Mouse (Mus musculus) limb, embryonic 10.5 days (tissue): ENCODE data around the gene Mpz. TPM values are rescaled to one million over a fixed set of nuclear protein-coding genes. Genes with fewer than 3 reads are reported as not detected.

Source experiments
- DNase-seq: peaks from one replicate; pipeline ENCODE4 v3.0.0-alpha.2; 2017; ENCODE audit warnings: low spot score
- H3K27ac ChIP-seq: fragments of 300-500 bp; sonication (generic); 2 replicates; pipeline ENCODE4 v1.5.1; 2016; ENCODE audit warnings: mild to moderate bottlenecking
- H3K27me3 ChIP-seq: fragments of 300-500 bp; sonication (generic); 2 replicates; pipeline ENCODE4 v1.6.1; 2016; ENCODE audit warnings: low read depth, mild to moderate bottlenecking; ENCODE audit not compliant: poor library complexity, severe bottlenecking
- H3K36me3 ChIP-seq: fragments of 300-500 bp; sonication (generic); 2 replicates; pipeline ENCODE4 v1.6.1; 2016; ENCODE audit warnings: mild to moderate bottlenecking, moderate library complexity
- H3K4me1 ChIP-seq: fragments of 300-500 bp; sonication (generic); 2 replicates; pipeline ENCODE4 v1.6.1; 2016
- H3K4me3 ChIP-seq: fragments of 300-500 bp; sonication (generic); 2 replicates; pipeline ENCODE4 v1.5.1; 2016; ENCODE audit warnings: mild to moderate bottlenecking, moderate library complexity
- H3K9me3 ChIP-seq: fragments of 300-500 bp; sonication (generic); replicated peaks from 2 replicates; pipeline ENCODE4 v1.6.1; 2016; ENCODE audit warnings: mild to moderate bottlenecking
- WGBS: fragments of 180-500 bp; shearing (Covaris S2); methylation state at CpG from one replicate; pipeline ENCODE4 v1.1.7; 2016; 5-methylcytosine and 5-hydroxymethylcytosine counted together
- polyA plus RNA-seq: library from polyadenylated mRNA; unstranded; fragments of >200 nt; fragmentation: Nextera tagmentation; extraction: Ambion mirVana; gene quantifications from 2 replicates; pipeline ENCODE4 v1.2.1, GENCODE M21; 2016

Mpz gene
- 0.44 TPM in 1 of 2 replicates, not detected in the other for polyA plus RNA-seq

- H3K4me3 ChIP-seq = peak within 1 kb of the TSS; percentile 86
- peak; percentile 97 for DNase-seq
- H3K9me3 ChIP-seq = no peaks in the 10 kb centered on the region
- H3K27me3 ChIP-seq = peaks cover 6% of the 10 kb centered on the region
- 1% methylated on average over 34 of the region's 34 CpGs for WGBS
- peak within 1 kb of the TSS; percentile 89 for H3K27ac ChIP-seq
- H3K36me3 ChIP-seq = peaks cover 9% of the 10 kb centered on the region; the same call in 1 of the 2 replicates
- H3K4me1 ChIP-seq = peaks cover 18% of the 10 kb centered on the region
Measured at GRCm38 (mm10) chr1:171149974-171150760, at the start of gene Mpz, which contains the start of gene Sdhc. TSS of gene Mpz (plus strand) at chr1:171150711. TSS of gene Sdhc (minus strand) at chr1:171150603.

GRCm38 (mm10) chr1:171101033-171101432 is 49.5 kb upstream of the Mpz start:
- H3K36me3 ChIP-seq = no peaks in the 10 kb centered on the region
- peak overlapping the region; percentile 69; the same call in 1 of the 2 replicates for H3K4me3 ChIP-seq

GRCm38 (mm10) chr1:171101733-171102546 is 48.6 kb upstream of the Mpz start:
- Histone ChIP-seq H3K27me3 (no peaks in the 10 kb centered on the region), H3K9me3 (no peaks in the 10 kb centered on the region), H3K36me3 (no peaks in the 10 kb centered on the region), H3K27ac (peak overlapping the region; percentile 77), H3K4me1 (peaks cover 14% of the 10 kb centered on the region), H3K4me3 (peak overlapping the region; percentile 69)
- peak; percentile 93 for DNase-seq
- WGBS = under 1% methylated on average over 40 of the region's 40 CpGs

More at GRCm38 (mm10) chr1:171101033-171101432, 49.5 kb upstream of the Mpz start:
- WGBS = 65% methylated on average over 2 of the region's 2 CpGs
- Histone ChIP-seq H3K27me3 (no peaks in the 10 kb centered on the region), H3K9me3 (no peaks in the 10 kb centered on the region), H3K27ac (no peak overlapping the region), H3K4me1 (peaks cover 21% of the 10 kb centered on the region)
- DNase-seq = no peak

GRCm38 (mm10) chr1:171102547-171103177 is 47.8 kb upstream of the Mpz start:
- Histone ChIP-seq H3K4me3 (peak overlapping the region; percentile 69), H3K27ac (peak overlapping the region; percentile 77), H3K27me3 (no peaks in the 10 kb centered on the region), H3K4me1 (peaks cover 7% of the 10 kb centered on the region), H3K9me3 (no peaks in the 10 kb centered on the region), H3K36me3 (no peaks in the 10 kb centered on the region)
- DNase-seq = peak; percentile 97
- 0% methylated on average over 35 of the region's 35 CpGs for WGBS

GRCm38 (mm10) chr1:171103179-171103840 is 47.2 kb upstream of the Mpz start:
- H3K4me3 ChIP-seq = peak overlapping the region; percentile 69
- WGBS = 13% methylated on average over 10 of the region's 10 CpGs

GRCm38 (mm10) chr1:171105226-171105625 is 45.3 kb upstream of the Mpz start:
- Histone ChIP-seq H3K9me3 (no peaks in the 10 kb centered on the region), H3K27me3 (no peaks in the 10 kb centered on the region), H3K36me3 (no peaks in the 10 kb centered on the region), H3K27ac (no peak overlapping the region), H3K4me1 (peaks cover 6% of the 10 kb centered on the region), H3K4me3 (no peak overlapping the region)
- DNase-seq = no peak
- WGBS = 80% methylated on average over 6 of the region's 6 CpGs

More at GRCm38 (mm10) chr1:171103179-171103840, 47.2 kb upstream of the Mpz start:
- Histone ChIP-seq H3K9me3 (no peaks in the 10 kb centered on the region), H3K27ac (no peak overlapping the region), H3K27me3 (no peaks in the 10 kb centered on the region), H3K4me1 (peaks cover 6% of the 10 kb centered on the region), H3K36me3 (no peaks in the 10 kb centered on the region)
- DNase-seq = no peak

- Histone ChIP-seq H3K27ac (no peak overlapping the region), H3K9me3 (no peaks in the 10 kb centered on the region), H3K27me3 (no peaks in the 10 kb centered on the region), H3K4me3 (no peak overlapping the region), H3K36me3 (no peaks in the 10 kb centered on the region), H3K4me1 (peaks cover 16% of the 10 kb centered on the region)
- DNase-seq = peak; percentile 32
- WGBS = 33% methylated on average over 9 of the region's 9 CpGs
Measured at GRCm38 (mm10) chr1:171109620-171110019, 40.9 kb upstream of the Mpz start.

- H3K36me3 ChIP-seq = no peaks in the 10 kb centered on the region
- H3K27ac ChIP-seq = peak overlapping the region; percentile 81
- H3K4me1 ChIP-seq = peaks cover 16% of the 10 kb centered on the region
- WGBS = 15% methylated on average over 15 of the region's 15 CpGs
- H3K4me3 ChIP-seq = peak overlapping the region; percentile 65
- DNase-seq = peak; percentile 76
- no peaks in the 10 kb centered on the region for H3K9me3 ChIP-seq
- H3K27me3 ChIP-seq = no peaks in the 10 kb centered on the region
Measured at GRCm38 (mm10) chr1:171110659-171111019, 39.9 kb upstream of the Mpz start.

GRCm38 (mm10) chr1:171111020-171111780 is 39.3 kb upstream of the Mpz start:
- H3K27me3 ChIP-seq = no peaks in the 10 kb centered on the region
- DNase-seq = peak; percentile 97
- H3K27ac ChIP-seq = peak overlapping the region; percentile 81
- peaks cover 16% of the 10 kb centered on the region for H3K4me1 ChIP-seq
- peak overlapping the region; percentile 65 for H3K4me3 ChIP-seq
- WGBS = under 1% methylated on average over 38 of the region's 38 CpGs
- H3K36me3 ChIP-seq = no peaks in the 10 kb centered on the region
- H3K9me3 ChIP-seq = no peaks in the 10 kb centered on the region

GRCm38 (mm10) chr1:171111781-171112575 is 38.5 kb upstream of the Mpz start:
- DNase-seq = peak; percentile 66
- H3K36me3 ChIP-seq = no peaks in the 10 kb centered on the region
- no peaks in the 10 kb centered on the region for H3K9me3 ChIP-seq
- H3K27ac ChIP-seq = peak overlapping the region; percentile 81
- peaks cover 16% of the 10 kb centered on the region for H3K4me1 ChIP-seq
- WGBS = 2% methylated on average over 15 of the region's 15 CpGs
- no peaks in the 10 kb centered on the region for H3K27me3 ChIP-seq
- peak overlapping the region; percentile 65 for H3K4me3 ChIP-seq

- Histone ChIP-seq H3K27ac (no peak overlapping the region), H3K9me3 (no peaks in the 10 kb centered on the region)
- 84% methylated on average over 4 of the region's 4 CpGs for WGBS
Measured at GRCm38 (mm10) chr1:171112986-171113385, 37.5 kb upstream of the Mpz start.

More at GRCm38 (mm10) chr1:171112986-171113385, 37.5 kb upstream of the Mpz start:
- peaks cover 16% of the 10 kb centered on the region for H3K4me1 ChIP-seq
- no peak overlapping the region for H3K4me3 ChIP-seq
- H3K36me3 ChIP-seq = no peaks in the 10 kb centered on the region
- DNase-seq = peak; percentile 27
- no peaks in the 10 kb centered on the region for H3K27me3 ChIP-seq
